Comparison of ENCODE assay signal across 8 mouse cellular contexts in the genomic region with DNA sequence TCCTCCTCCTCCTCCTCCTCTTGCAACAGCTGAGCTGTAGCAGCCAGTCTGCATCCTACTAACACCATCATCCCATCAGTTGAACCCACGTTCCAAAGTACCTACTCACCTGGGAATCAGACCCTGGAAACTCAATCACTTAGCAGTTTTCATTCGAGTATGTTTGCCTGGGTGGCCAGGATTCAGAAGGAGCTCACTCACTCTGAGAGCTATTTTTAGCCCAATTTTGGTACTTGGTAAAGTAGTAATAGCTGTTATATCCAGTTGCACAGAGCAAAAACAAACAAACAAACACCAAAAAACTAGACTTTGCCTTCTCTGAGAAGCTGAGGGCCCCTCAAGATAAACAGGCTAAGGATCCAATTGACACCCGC. TPM values are rescaled to one million over a fixed set of nuclear protein-coding genes. Genes with fewer than 3 reads are reported as not detected.
A peak's percentile ranks its signal among the peaks of the same experiment; 100 is the strongest.
DNase-seq lines count a peak whose midpoint lies in the region; ATAC-seq and TF ChIP-seq lines count a peak whose summit lies in the region.

No protein-coding gene starts in this region.

- H3K27me3 ChIP-seq in kidney, adult 2 months (replicated peaks; ENCODE audit: control insufficient read depth, insufficient read depth, low read length) = no peaks in the 10 kb centered on the region
- no peaks in the 10 kb centered on the region for H3K27me3 ChIP-seq in hindbrain, embryonic 15.5 days
- no peaks in the 10 kb centered on the region for H3K27me3 ChIP-seq in midbrain, embryonic 14.5 days (ENCODE audit: control insufficient read depth, insufficient read depth, low read length)

- 0% methylated on average over 3 of the region's 3 CpGs for WGBS in kidney, adult 2 months
- WGBS in bone marrow, adult 2 months = 2% methylated on average over 3 of the region's 3 CpGs
- 0% methylated on average over 3 of the region's 3 CpGs for WGBS in hindbrain, embryonic 15.5 days
- 2% methylated on average over 3 of the region's 3 CpGs for WGBS in midbrain, embryonic 14.5 days

- no peak for TF ChIP-seq CTCF in kidney, adult 2 months (conservative IDR thresholded peaks at IDR 0.05; ENCODE audit: insufficient read depth, insufficient read length, low read depth, low read length)
- TF ChIP-seq CTCF in bone marrow, adult 2 months (IDR thresholded peaks at IDR 0.05; ENCODE audit: control insufficient read depth, insufficient read depth, low read length) = no peak

- no peak for ATAC-seq in hindbrain, embryonic 15.5 days (ENCODE audit: low FRiP score, low read depth)
- ATAC-seq in midbrain, embryonic 14.5 days (ENCODE audit: low FRiP score, low TSS enrichment) = no peak

- H3K4me3 ChIP-seq in kidney, adult 2 months (ENCODE audit: insufficient read depth, low read depth, low read length) = peak overlapping the region; percentile 86
- H3K4me3 ChIP-seq in bone marrow, adult 2 months (replicated peaks; ENCODE audit: control insufficient read depth, low read depth, low read length) = peak overlapping the region; percentile 93
- peak overlapping the region; percentile 82 for H3K4me3 ChIP-seq in hindbrain, embryonic 15.5 days
- H3K4me3 ChIP-seq in midbrain, embryonic 14.5 days (replicated peaks; ENCODE audit: low read depth, low read length) = peak overlapping the region; percentile 88

- peak overlapping the region; percentile 18; the same call in 1 of the 2 replicates for H3K27ac ChIP-seq in kidney, adult 2 months (ENCODE audit: insufficient read depth, low read depth, low read length)
- H3K27ac ChIP-seq in bone marrow, adult 2 months (ENCODE audit: control insufficient read depth, insufficient read depth, low read depth, low read length, poor library complexity) = no peak overlapping the region
- H3K27ac ChIP-seq in hindbrain, embryonic 15.5 days (replicated peaks) = peak overlapping the region; percentile 92
- H3K27ac ChIP-seq in midbrain, embryonic 14.5 days (replicated peaks; ENCODE audit: low read depth, low read length) = peak overlapping the region; percentile 94

- H3K9ac ChIP-seq in hindbrain, embryonic 15.5 days = peak overlapping the region; percentile 81
- H3K9ac ChIP-seq in midbrain, embryonic 14.5 days (replicated peaks; ENCODE audit: low read length) = peak overlapping the region; percentile 85

- no peak for TF ChIP-seq POLR2A in kidney, adult 2 months (IDR thresholded peaks at IDR 0.05; ENCODE audit: low read depth, low read length)
- TF ChIP-seq POLR2A in bone marrow, adult 2 months (IDR thresholded peaks at IDR 0.05; ENCODE audit: borderline replicate concordance, control insufficient read depth, low read depth, low read length) = no peak

- H3K4me1 ChIP-seq in kidney, adult 2 months (ENCODE audit: control insufficient read depth, insufficient read depth, low read length) = peaks cover 5% of the 10 kb centered on the region; the same call in 1 of the 2 replicates
- H3K4me1 ChIP-seq in bone marrow, adult 2 months (ENCODE audit: control insufficient read depth, insufficient read depth, low read length) = no peaks in the 10 kb centered on the region; the same call in 1 of the 2 replicates
- peaks cover 29% of the 10 kb centered on the region for H3K4me1 ChIP-seq in hindbrain, embryonic 15.5 days (replicated peaks)
- peaks cover 18% of the 10 kb centered on the region for H3K4me1 ChIP-seq in midbrain, embryonic 14.5 days (ENCODE audit: control insufficient read depth, insufficient read depth, low read length)

- peak; percentile 25 for DNase-seq in kidney, adult 2 months
- DNase-seq in kidney, postnatal 10 days = no peak
- DNase-seq in midbrain, embryonic 14.5 days = peak; percentile 35
- DNase-seq in frontal cortex, postnatal 14 days (ENCODE audit: low spot score in 2 of 2) = no peak
- DNase-seq in cerebellum, postnatal 36 days = no peak
- DNase-seq in adrenal gland, adult 18-20 months (ENCODE audit: low spot score in 2 of 2) = no peak

- no peaks in the 10 kb centered on the region for H3K9me3 ChIP-seq in hindbrain, embryonic 15.5 days
- no peaks in the 10 kb centered on the region for H3K9me3 ChIP-seq in midbrain, embryonic 14.5 days (ENCODE audit: control insufficient read depth, low read length)

- H3K36me3 ChIP-seq in kidney, adult 2 months (ENCODE audit: control insufficient read depth, insufficient read depth, low read length) = no peaks in the 10 kb centered on the region
- H3K36me3 ChIP-seq in hindbrain, embryonic 15.5 days = no peaks in the 10 kb centered on the region
- no peaks in the 10 kb centered on the region for H3K36me3 ChIP-seq in midbrain, embryonic 14.5 days (ENCODE audit: control insufficient read depth, insufficient read depth, low read length)

- peak overlapping the region; percentile 93 for H3K4me2 ChIP-seq in hindbrain, embryonic 15.5 days
- peak overlapping the region; percentile 77 for H3K4me2 ChIP-seq in midbrain, embryonic 14.5 days (ENCODE audit: low read length)

RNA-seq across cellular contexts. Expression of a gene that starts 1.0 kb away (rescaled TPM):
- 25.0 and 26.9 TPM in 2 replicates for polyA plus RNA-seq in kidney, adult 2 months (2012; rRNA removed)
- polyA plus RNA-seq in bone marrow, adult 2 months (2011; ENCODE audit: insufficient read depth, insufficient read length, low replicate concordance, missing spikeins) = 6.3 and 7.8 TPM in 2 replicates
- 17.8 and 20.1 TPM in 2 replicates for polyA plus RNA-seq in hindbrain, embryonic 15.5 days (2015; fragmentation: Nextera tagmentation; extraction: Ambion mirVana)
- polyA plus RNA-seq in midbrain, embryonic 14.5 days (2014; fragmentation: Nextera tagmentation; extraction: Ambion mirVana) = 13.9 and 14.8 TPM in 2 replicates
- 10 to 100 TPM; 48.0 to 59.3 TPM for total RNA-seq in adrenal gland, adult 18-20 months (2021)

Comparison
In these comparisons a context has a peak if more than half of its experiments do, and no peak if none do; other contexts are left out.
1. DNase-seq: peak in kidney, adult 2 months (single experiment) and midbrain, embryonic 14.5 days (single experiment); none in kidney, postnatal 10 days (single experiment), frontal cortex, postnatal 14 days (0 of 2), cerebellum, postnatal 36 days (0 of 2) and adrenal gland, adult 18-20 months (0 of 2).
2. Peak in every context shown above with its lines, with median percentiles within 50 percentile points of each other: H3K4me3 ChIP-seq.